Mouse (Mus musculus): ENCODE results near the gene Rps15.

DNA sequence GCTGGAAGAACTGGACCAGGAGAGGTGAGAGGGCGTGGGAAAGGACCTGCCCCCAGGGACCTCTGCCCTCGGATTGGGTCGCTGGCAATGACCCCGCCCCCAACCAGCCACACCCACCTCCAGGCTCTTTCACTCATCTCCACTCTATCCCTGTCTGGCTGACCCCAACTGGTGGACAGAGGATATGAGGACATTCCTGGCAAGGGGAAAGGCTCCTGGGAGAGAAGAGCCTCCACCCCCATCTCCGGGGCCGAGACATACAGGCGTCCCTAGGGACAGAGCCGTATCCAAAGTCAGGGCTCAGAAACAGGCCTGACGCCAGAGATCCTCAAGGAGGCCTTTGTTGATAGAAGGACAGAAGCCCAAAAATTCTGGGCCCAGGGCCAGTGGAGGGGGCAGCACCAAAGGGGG lies 10.2 kb downstream of the Rps15 start:
- TF ChIP-seq CTCF (IDR thresholded peaks at IDR 0.05; ENCODE audit: borderline replicate concordance, control insufficient read depth, extremely low read depth, insufficient read depth, low read length, poor library complexity): no peak
- no peak for TF ChIP-seq POLR2A (IDR thresholded peaks at IDR 0.05; ENCODE audit: control insufficient read depth, extremely low read depth, insufficient read depth, low read length, poor library complexity)
